Mouse (Mus musculus): Measurements from ENCODE around the gene Btc. TPM values are rescaled to one million over a fixed set of nuclear protein-coding genes. Genes with fewer than 3 reads are reported as not detected.
A peak's percentile ranks its signal among the peaks of the same experiment; 100 is the strongest.

Btc gene
- total RNA-seq, 2 experiments from 2014 or later: 1.6 to 2.5 TPM

DNA sequence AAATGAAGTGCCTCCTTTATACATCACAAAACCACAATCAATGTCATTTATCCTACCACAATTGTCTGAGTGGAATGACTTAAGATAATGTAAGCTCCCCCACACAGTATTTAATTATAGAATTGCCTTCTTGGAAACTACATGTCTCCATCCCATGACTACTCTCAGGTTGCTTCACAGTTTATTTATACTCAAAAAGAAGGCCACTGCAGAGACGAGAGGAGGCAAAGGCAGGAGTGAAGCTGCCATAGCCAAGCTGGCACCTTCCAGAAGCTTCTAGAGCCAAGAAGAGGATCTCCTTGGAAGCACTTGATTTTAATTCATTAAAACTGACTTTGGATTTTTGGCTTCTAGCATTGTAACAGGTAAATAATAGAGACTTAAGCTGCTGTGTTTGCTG is 81.0 kb downstream of the Btc start:
- DNase-seq: no peak

DNA sequence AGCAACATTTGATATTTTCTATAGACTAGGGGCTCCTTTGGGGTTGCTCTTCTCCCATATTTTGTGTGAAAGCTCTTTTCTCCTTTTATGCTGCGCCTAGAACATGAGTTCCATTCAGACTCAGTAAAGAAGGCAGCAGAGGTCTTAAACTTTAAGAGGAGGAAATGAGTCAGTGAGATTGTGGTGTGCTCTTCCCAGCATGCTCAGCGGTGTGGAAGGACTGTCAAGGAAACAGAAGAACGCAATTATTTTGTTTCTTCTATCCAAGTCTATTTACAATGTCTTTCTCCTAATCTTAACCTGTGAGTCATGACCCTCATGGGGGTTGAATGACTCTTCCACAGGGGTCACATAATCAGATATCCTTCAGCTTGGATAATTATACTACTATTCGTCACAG is 82.4 kb downstream of the Btc start:
- DNase-seq: no peak

DNA sequence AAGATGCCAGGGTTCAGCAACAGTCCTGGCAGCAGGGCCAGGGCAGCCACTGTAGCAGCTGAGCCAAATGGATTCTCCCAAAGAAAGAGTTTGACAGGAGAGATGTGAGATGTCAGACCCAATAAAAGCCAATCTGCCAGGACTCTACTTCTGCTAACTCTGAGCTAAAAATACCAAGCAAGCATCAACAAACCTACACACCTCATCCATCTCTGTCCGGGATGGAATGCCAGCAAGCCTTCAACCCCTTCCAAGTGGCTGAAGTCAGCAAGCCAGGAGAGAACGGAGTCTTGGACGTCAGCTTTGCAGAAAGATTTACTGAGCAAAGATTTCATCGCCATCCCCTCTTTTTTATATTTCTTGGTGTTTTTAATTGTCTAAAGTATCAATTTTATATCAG is 88.8 kb downstream of the Btc start:
- no peak for DNase-seq

DNA sequence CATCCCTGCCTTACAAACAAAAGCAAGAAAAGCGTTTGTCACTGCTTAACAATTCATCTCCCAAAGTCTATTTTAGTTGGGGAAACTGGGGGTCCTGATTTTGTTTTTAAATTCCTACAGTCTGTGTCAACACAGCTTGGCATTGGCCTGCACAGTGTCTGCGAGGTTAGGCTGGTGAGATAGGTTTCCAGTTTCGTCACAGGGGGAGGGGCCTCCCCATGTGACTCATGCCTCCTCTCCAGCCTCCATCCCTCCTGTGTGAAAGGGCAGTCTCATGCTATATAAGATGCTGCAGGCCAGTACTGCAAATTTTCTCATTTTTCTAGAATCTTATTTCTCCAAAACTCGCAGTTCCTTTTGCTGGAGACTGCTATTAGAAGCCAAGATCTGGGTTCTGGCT is 91.0 kb downstream of the Btc start:
- no peak for DNase-seq

DNA sequence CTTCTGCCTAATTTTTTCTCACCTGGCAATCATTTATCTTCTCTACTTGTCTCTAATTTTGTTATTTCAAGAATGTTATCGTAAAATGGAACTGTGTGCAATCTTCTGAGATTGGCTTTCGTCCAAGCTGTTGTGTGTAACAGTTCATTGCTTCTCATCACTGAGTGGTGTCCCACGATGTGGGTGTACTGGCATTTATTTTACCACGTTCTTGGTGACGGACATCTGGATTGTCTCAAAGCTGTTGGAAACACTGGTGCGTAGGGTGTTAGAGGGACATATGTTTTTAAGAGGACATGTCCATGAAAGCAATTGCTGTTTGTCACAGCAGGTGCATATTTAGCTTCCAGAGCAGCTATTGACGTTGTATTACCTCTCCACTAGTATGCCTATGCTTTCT is 94.2 kb downstream of the Btc start:
- DNase-seq: no peak

DNA sequence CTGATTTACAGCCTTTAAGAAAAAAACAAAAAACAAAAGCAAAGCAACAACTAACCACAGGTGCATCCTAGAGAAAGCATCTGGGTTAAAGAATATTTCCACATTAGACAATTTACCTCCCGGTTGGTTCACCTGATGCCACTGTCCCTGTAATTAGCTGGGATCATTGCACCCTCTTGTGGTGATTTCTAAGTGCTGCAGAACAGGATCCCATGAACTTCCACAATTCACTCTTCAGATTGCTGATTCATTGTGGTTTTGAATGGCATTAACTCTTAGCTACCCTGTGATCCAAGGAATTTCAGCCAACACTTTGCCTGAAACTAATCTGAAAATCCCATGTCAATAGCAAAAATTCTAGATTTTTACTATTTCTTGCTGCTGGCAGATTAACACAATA is 94.9 kb downstream of the Btc start:
- DNase-seq: peak; percentile 38 to 62

Other genes with a start within 250 kb of the Btc start
- gene Parm1, start 114.6 kb upstream of the Btc start, total RNA-seq (2021): 10 to 100 TPM; 56.1 to 56.9 TPM

Data from heart, adult 18-20 months (tissue).